Comparison of ENCODE assay signal across 27 mouse cellular contexts in the genomic region with DNA sequence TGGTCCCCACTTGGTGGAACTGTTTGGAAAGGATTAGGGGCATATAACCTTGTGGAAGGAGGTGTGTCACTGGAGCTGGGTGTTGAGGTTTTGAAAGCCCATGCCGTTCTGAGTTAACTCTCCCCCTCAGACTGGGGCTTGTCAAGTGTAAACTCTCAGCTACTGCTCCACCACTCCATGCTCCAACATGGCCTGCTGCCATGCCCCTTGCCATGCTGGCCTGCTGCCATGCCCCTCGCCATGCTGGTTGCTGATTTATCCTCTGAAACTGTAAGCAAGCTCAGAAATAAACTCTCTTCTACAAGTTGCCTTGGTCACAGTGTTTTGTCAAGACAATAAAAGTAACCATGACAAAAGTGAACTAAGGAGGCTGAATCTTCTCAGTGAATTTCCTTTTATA. TPM values are rescaled to one million over a fixed set of nuclear protein-coding genes. Genes with fewer than 3 reads are reported as not detected.
"Had no signal": no experiment of that assay in that cellular context is flagged by ENCODE, and none has a peak within 500 bp of the region (broad histone marks: within the 10 kb centered on the region; RNA-seq: fewer than 3 reads in every experiment).

No protein-coding gene starts in this region.

- H3K9me3 ChIP-seq: limb, embryonic 10.5 days; limb, embryonic 13.5 days; liver, embryonic 12.5 days; liver, embryonic 15.5 days; lung, embryonic 15.5 days; neural tube, embryonic 12.5 days; neural tube, embryonic 15.5 days had no signal

- ATAC-seq: liver, embryonic 12.5 days had no signal

- H3K36me3 ChIP-seq: limb, embryonic 10.5 days; limb, embryonic 13.5 days; liver, embryonic 12.5 days; liver, embryonic 15.5 days; lung, embryonic 15.5 days; neural tube, embryonic 12.5 days; neural tube, embryonic 15.5 days had no signal

- DNase-seq: kidney, adult 9 months; kidney, postnatal 25 days; layer of hippocampus, adult 9-11 months; layer of hippocampus, postnatal 36 days; liver; lung, adult 18-20 months; lung, postnatal 10 days; lung, postnatal 36 days; midbrain, embryonic 14.5 days; right cerebral cortex, adult 18-20 months; right cerebral cortex, postnatal 14 days; right cerebral cortex, postnatal 4 days; thymus, adult 2 months; thymus, postnatal 14 days; thymus, postnatal 4 days had no signal

- H3K4me2 ChIP-seq: limb, embryonic 13.5 days; liver, embryonic 12.5 days; liver, embryonic 15.5 days; lung, embryonic 15.5 days; midbrain, embryonic 11.5 days; neural tube, embryonic 12.5 days; neural tube, embryonic 15.5 days had no signal

- H3K27ac ChIP-seq: layer of hippocampus, adult 2 months; limb, embryonic 10.5 days; limb, embryonic 13.5 days; liver, embryonic 12.5 days; liver, embryonic 15.5 days; lung, embryonic 15.5 days; neural tube, embryonic 12.5 days; neural tube, embryonic 15.5 days; stomach, postnatal 0 days had no signal

- H3K27me3 ChIP-seq: limb, embryonic 13.5 days; lung, embryonic 15.5 days; neural tube, embryonic 12.5 days; neural tube, embryonic 15.5 days had no signal

- H3K4me3 ChIP-seq: layer of hippocampus, adult 2 months; limb, embryonic 10.5 days; limb, embryonic 13.5 days; liver, embryonic 12.5 days; liver, embryonic 15.5 days; lung, embryonic 15.5 days; megakaryocyte, embryonic 14.5 days; neural tube, embryonic 12.5 days; neural tube, embryonic 15.5 days had no signal

- H3K9ac ChIP-seq: limb, embryonic 13.5 days; liver, embryonic 12.5 days; liver, embryonic 15.5 days; lung, embryonic 15.5 days; neural tube, embryonic 12.5 days; neural tube, embryonic 15.5 days had no signal

RNA-seq across cellular contexts. Expression of a gene that starts 13.3 kb away (rescaled TPM):
- total RNA-seq: layer of hippocampus, adult 2 months; layer of hippocampus, postnatal 36 days; left cerebral cortex, adult 8-10 months had no signal
- polyA plus RNA-seq: midbrain, embryonic 11.5 days; midbrain, embryonic 14.5 days; neural tube, embryonic 12.5 days had no signal
